Mouse (Mus musculus) lung, adult 2 months (tissue): ENCODE data around the gene Coq10b.

ENCODE experiments used
- CTCF ChIP-seq: fragments of 200-500 bp; IDR thresholded peaks from 2 replicates; pipeline ENCODE4 v1.5.1; 2011; ENCODE audit warnings: mild to moderate bottlenecking, low read length, control low read depth; ENCODE audit not compliant: insufficient read depth
- POLR2A ChIP-seq: fragments of 200-500 bp; IDR thresholded peaks from 2 replicates; pipeline ENCODE4 v1.6.1; 2011; ENCODE audit warnings: low read depth, mild to moderate bottlenecking, control low read depth, low read length, borderline replicate concordance; ENCODE audit errors: extremely low read depth

GRCm38 (mm10) chr1:55108473-55108872, 55.9 kb downstream of the Coq10b start:
- TF ChIP-seq CTCF (no peak), POLR2A (no peak)
